Mouse (Mus musculus): Measurements from ENCODE around the gene Cyp2d22.

GRCm38 (mm10) chr15:82325382-82325781 is 54.7 kb downstream of the Cyp2d22 start:
- TF ChIP-seq CTCF (IDR thresholded peaks at IDR 0.05; ENCODE audit: control insufficient read depth, insufficient read depth, low read length) (no peak), POLR2A (IDR thresholded peaks at IDR 0.05; ENCODE audit: borderline replicate concordance, control insufficient read depth, low read depth, low read length) (no peak)

Measured in bone marrow, adult 2 months (tissue).